In the genomic region with DNA sequence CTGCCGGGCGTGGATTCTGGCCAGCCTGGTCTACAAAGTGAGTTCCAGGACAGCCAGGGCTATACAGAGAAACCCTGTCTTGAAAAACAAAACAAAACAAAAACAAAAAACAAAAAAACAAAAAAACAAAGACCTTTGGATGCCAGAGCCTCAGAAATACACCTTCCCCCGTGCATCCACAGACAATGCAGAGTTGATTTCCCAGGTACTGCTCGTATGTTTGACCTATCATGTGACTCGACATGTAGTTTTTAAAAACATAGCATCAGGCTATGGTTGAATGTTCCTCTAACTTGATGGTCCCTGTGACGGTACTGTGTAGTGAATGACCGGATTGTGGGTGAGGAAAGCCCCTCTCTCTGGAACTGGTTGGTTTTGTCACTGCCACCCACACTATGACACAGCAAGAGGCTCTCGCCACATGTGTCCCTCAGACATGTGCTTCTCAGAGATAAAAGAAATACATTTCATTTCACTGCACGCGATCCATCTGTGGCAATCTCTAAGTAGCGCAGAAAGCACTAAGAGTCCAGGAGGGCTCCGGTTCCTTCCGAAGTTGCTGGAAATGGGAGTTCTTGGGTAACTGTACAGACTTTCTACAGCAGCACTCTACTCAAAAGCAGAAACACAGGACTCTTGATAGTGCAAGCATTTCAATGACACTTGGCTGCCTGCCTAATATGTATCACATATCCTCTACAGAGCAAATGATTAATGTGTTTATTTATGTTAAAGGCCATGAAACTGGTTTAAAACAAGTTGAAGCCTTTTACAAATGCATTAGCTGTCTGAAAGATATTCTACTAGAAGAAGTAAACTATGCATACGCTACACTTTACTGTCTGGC, we compare ENCODE assay signal across 13 mouse cellular contexts. TPM values are rescaled to one million over a fixed set of nuclear protein-coding genes. Genes with fewer than 3 reads are reported as not detected.
DNase-seq lines count a peak whose midpoint lies in the region; ATAC-seq lines count a peak whose summit lies in the region.
"Had no signal": no experiment of that assay in that cellular context is flagged by ENCODE, and none has a peak within 500 bp of the region (broad histone marks: within the 10 kb centered on the region; RNA-seq: fewer than 3 reads in every experiment).

No protein-coding gene starts in this region.

- no peak overlapping the region for H3K4me3 ChIP-seq in kidney, embryonic 16.5 days (ENCODE audit: low read length)
- 0 out of 2 replicates have a peak overlapping the region, but pooled peaks have one; percentile 9 for H3K4me3 ChIP-seq in liver, embryonic 12.5 days
- H3K4me3 ChIP-seq: forebrain, embryonic 10.5 days had no signal

- 81% methylated on average over 14 of the region's 14 CpGs for WGBS in kidney, embryonic 16.5 days
- 39% methylated on average over 14 of the region's 14 CpGs for WGBS in liver, embryonic 12.5 days (ENCODE audit: insufficient replicate concordance)

- no peak overlapping the region for H3K9ac ChIP-seq in kidney, embryonic 16.5 days (replicated peaks; ENCODE audit: low read length)
- H3K9ac ChIP-seq in liver, embryonic 12.5 days, result peak overlapping the region; percentile 35; the same call in 1 of the 2 replicates

- peak; percentile 64 for ATAC-seq in kidney, embryonic 16.5 days (ENCODE audit: low FRiP score, low TSS enrichment)
- ATAC-seq in erythroblast, adult 5-6 weeks (replicated peaks; ENCODE audit: low FRiP score, poor library complexity, severe bottlenecking), result peak; percentile 93
- peak; percentile 94 for ATAC-seq in liver, embryonic 12.5 days
- ATAC-seq in frontal cortex, adult (ENCODE audit: low TSS enrichment), result no peak

- H3K27me3 ChIP-seq in kidney, embryonic 16.5 days (ENCODE audit: insufficient read depth, low read length), result no peaks in the 10 kb centered on the region
- no peaks in the 10 kb centered on the region for H3K27me3 ChIP-seq in liver, embryonic 12.5 days (replicated peaks)

- H3K9me3 ChIP-seq in kidney, embryonic 16.5 days (ENCODE audit: low read length), result no peaks in the 10 kb centered on the region
- no peaks in the 10 kb centered on the region for H3K9me3 ChIP-seq in liver, embryonic 12.5 days (replicated peaks)

- no peaks in the 10 kb centered on the region for H3K36me3 ChIP-seq in kidney, embryonic 16.5 days (ENCODE audit: insufficient read depth, low read length)
- no peaks in the 10 kb centered on the region for H3K36me3 ChIP-seq in liver, embryonic 12.5 days
- H3K36me3 ChIP-seq: forebrain, embryonic 10.5 days had no signal

- no peak overlapping the region for H3K4me2 ChIP-seq in kidney, embryonic 16.5 days (replicated peaks; ENCODE audit: low read depth, low read length)
- H3K4me2 ChIP-seq in liver, embryonic 12.5 days, result peak overlapping the region; percentile 52

- peaks cover 58% of the 10 kb centered on the region for H3K4me1 ChIP-seq in kidney, embryonic 16.5 days (ENCODE audit: insufficient read depth, low read length)
- peaks cover 83% of the 10 kb centered on the region for H3K4me1 ChIP-seq in liver, embryonic 12.5 days

- no peak for DNase-seq in kidney, postnatal 4 days
- peak; percentile 14 to 31 for DNase-seq in spleen, postnatal 36 days (ENCODE audit: low spot score in 2 of 2)
- DNase-seq in thymus, postnatal 36 days, result no peak
- no peak for DNase-seq in embryo, embryonic 11 days
- DNase-seq: adrenal gland, adult 2 months; cerebellum, adult 9-11 months; gastrocnemius, postnatal 36 days; kidney, postnatal 14 days had no signal

- no peak overlapping the region; the same call in 1 of the 2 replicates for H3K27ac ChIP-seq in kidney, embryonic 16.5 days (ENCODE audit: low read length)
- peak overlapping the region; percentile 93 for H3K27ac ChIP-seq in liver, embryonic 12.5 days
- H3K27ac ChIP-seq: forebrain, embryonic 10.5 days had no signal

RNA-seq across cellular contexts. Expression of gene Zfp704, which starts 28.7 kb away (rescaled TPM):
- 11.4 and 13.1 TPM in 2 replicates for polyA plus RNA-seq in kidney, embryonic 16.5 days (2015; fragmentation: Nextera tagmentation; extraction: Ambion mirVana)
- total RNA-seq in erythroblast, adult 5-6 weeks (2015; ENCODE audit: low replicate concordance), result 1.5 and 1.9 TPM in 2 replicates
- 2.2 and 2.3 TPM in 2 replicates for total RNA-seq in erythroblast, adult 5-6 weeks (2017; ENCODE audit: low replicate concordance)
- polyA plus RNA-seq in liver, embryonic 12.5 days (2016; fragmentation: Nextera tagmentation; extraction: Ambion mirVana), result 1.8 and 2.2 TPM in 2 replicates

Comparison
In these comparisons a context has a peak if more than half of its experiments do, and no peak if none do; other contexts are left out.
1. DNase-seq: peak in spleen, postnatal 36 days (2 of 2); none in kidney, postnatal 4 days (0 of 2), thymus, postnatal 36 days (0 of 2) and embryo, embryonic 11 days (single experiment).